Mouse (Mus musculus): ENCODE measurements at regions not wholly inside any gene's neighbourhood (a gene's known extent, or its start where the extent isn't known, plus 50 kb on each side); places are given as distances from the start of the nearest gene placed in this dataset.

DNA sequence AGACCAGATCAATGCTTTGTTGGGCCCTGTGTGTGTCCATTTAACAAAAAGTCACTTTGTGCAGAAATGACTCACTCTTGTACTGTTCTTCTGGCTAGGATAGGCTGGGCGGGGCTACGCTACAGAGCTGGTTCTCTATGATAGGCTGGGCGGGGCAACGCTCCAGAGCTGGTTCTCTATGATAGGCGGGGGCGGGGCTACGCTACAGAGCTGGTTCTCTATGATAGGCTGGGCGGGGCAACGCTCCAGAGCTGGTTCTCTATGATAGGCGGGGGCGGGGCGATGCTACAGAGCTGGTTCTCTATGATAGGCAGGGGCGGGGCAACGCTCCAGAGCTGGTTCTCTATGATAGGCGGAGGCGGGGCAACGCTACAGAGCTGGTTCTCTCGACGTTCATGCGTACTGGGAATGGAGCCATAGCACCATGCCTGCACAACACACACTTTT, 80.6 kb upstream of the Ipo5 start:
- peak; percentile 21 for DNase-seq (ENCODE audit: low read depth, low spot score)

DNA sequence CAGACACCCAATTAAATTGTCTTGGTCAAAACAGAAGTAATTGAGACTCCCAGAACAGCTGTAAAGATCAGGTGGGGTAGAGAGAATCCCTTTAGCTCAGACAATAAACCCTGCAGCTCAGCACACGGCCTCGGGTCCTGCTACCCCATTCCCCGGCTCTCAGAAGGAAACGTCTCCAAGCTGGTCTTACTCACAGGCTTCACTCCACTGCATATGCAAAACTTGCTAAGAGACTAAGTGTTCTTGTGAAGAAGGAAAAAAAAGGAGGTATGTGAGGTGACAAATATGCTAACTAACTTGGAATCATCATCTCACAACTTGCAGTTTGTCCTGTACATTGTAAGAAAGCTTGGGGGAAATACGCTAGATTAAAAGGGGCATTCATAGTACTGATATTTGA, 79.6 kb upstream of the Ipo5 start:
- DNase-seq (ENCODE audit: low read depth, low spot score) = no peak

DNA sequence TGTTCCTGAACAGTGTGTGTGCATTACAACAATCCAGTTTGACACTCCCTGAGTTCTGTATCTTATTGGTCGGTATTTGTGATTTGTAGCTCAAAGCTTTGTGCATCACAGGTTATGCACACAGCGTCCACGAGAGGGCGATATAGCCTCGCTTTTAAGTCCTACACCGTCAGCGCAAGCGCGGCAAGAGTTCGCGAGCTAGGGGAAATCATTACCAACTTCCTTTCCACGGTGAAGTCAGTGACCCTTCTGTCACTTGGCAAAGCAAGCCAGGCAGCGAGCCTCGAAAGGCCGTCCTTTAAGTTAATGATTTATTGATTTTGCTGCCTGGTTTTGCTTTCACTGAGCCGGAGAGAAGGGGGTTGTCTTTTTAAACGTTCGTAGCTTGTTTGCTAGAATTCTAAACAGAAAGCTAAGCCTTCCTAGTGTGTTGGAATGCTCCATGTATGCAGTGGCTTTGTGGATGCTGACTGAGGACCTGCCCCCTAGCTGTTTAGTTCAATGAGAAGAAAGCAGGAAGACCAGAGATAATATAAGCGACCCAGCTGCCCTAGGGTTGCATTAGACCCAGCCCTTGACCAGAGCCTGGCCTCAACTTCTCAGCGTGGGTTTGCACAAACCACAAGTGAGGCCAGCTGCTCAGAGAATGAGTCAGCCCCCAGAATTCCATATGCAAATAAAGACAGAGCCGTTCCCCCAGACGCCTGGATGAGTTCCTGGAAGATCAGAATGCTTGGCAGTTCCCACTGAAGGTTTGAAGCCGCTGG, 79.0 kb upstream of the Ipo5 start:
- DNase-seq (ENCODE audit: low read depth, low spot score) = peak; percentile 94

DNA sequence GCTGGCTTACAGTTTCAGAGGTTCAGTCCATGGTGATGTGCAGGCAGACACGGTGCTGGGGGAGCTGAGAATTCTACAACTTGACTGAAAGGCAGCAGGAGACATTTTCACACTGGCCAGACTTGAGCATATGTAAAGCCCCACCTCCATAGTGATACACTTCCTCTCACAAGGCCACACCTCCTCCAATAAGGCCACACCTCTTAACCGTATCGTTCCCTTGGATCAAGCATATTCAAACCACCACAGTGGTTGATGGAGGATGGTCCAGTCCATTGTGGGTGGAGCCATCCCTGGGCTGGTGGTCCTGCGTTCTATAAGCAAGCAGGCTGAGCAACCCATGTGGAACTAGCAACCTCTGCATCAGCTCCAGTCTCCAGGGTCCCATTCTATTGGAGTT, 76.2 kb upstream of the Ipo5 start:
- no peak for DNase-seq (ENCODE audit: low read depth, low spot score)

DNA sequence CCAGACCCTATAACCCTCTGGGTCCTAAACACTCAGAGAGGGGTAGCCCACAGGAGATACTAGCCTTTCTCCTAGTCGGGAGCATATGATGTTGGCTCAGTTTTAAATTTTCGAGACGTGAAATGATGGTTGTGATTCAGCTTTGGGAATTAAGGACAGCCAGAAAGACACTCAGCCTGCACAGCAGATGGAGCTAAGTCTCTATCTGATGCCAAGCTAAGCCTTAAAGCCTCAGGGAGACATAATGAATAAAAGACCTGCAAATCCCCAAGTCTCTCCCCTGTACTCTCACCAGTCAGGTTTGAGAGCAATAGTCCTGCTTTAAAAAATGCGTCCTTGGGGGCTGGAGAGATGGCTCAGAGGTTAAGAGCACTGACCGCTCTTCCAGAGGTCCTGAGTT, 75.3 kb upstream of the Ipo5 start:
- DNase-seq (ENCODE audit: low read depth, low spot score) = no peak

DNA sequence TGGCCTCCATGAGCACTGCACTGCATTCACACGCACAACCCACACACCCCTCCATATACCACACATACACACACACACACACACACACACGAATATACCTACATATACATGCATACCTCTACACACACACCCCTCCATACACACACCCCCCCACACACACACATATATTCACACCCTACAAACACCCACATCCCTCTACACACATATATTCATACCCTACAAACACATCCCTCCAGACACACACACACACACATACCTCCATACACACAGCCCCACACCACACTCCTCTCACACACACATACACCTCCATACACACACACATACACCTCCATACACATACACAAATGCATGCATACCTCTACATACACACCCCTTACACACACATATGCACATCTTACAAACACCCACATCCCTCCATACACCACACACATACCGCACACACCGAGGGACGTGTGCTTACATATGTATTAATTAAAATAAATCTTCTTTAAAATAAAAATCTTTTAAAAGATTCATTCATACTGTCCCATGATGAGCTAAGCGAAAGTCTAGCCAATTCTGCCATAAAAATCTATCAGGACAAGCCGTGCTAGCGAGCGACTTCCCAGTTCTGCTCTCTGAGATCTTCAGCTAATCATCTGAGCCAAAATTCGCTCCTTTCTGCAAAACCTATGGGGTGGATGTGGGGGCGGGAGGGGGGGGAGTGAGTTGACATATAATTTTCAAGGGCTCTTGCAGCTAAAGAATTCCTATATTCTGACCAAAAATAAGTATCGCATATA, 74.3 kb upstream of the Ipo5 start:
- DNase-seq (ENCODE audit: low read depth, low spot score) = no peak

DNA sequence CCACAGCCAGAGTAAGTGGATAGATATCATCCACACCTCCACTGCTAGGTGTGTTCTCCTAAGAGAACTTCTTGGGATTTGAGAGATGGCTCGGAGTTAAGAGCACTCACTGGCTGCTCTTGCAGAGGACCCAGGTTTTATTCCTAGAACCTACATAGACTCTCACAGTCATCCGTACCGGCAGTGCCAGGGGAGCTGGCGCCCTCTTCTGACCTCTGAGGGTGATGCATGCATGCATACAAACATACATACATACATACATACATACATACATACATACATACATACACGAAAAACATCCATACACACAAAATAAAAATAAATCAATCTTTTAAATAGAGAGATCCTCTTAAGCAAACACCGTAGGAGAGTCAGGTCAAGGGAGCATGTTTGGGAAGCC, 70.1 kb upstream of the Ipo5 start:
- DNase-seq (ENCODE audit: low read depth, low spot score) = no peak

DNA sequence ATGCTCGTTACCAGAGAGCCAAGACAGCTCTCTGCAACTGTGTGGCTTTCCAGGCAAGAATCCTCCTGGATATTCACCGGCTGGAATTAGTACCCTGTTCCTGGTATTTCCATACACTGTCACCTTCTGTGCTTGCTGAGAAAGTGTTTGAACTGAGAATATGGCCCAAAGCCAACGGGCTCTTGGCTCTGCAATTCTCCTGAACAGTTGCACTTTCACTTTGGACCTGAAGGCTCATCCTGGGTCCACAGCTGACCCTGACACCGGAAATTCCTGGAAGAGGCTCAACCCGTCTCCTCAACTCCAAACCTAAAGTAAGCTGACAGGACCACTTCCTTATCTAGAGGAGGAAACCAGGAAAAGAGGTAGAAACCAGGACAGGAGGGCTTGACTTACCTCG, 69.7 kb upstream of the Ipo5 start:
- peak; percentile 46 for DNase-seq (ENCODE audit: low read depth, low spot score)

DNA sequence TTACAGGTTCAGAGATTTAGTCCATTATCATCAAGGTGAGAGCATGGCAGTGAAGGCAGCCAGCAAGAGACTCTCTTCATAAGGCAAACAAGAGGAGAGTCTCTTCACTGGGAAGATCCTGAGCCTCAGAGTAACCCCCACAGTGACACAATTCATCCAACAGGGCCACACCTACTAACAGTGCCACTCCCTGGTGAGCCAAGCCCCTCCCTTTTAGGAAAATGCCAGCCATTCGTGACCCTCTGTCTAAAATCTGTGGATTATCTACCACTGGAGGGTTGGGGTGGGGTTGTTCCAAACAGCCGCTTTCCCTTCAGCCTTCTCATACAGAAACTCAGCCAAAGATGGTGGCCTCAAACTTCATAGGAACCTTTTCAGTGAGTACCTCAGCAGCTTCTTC, 65.9 kb upstream of the Ipo5 start:
- DNase-seq (ENCODE audit: low read depth, low spot score) = no peak

DNA sequence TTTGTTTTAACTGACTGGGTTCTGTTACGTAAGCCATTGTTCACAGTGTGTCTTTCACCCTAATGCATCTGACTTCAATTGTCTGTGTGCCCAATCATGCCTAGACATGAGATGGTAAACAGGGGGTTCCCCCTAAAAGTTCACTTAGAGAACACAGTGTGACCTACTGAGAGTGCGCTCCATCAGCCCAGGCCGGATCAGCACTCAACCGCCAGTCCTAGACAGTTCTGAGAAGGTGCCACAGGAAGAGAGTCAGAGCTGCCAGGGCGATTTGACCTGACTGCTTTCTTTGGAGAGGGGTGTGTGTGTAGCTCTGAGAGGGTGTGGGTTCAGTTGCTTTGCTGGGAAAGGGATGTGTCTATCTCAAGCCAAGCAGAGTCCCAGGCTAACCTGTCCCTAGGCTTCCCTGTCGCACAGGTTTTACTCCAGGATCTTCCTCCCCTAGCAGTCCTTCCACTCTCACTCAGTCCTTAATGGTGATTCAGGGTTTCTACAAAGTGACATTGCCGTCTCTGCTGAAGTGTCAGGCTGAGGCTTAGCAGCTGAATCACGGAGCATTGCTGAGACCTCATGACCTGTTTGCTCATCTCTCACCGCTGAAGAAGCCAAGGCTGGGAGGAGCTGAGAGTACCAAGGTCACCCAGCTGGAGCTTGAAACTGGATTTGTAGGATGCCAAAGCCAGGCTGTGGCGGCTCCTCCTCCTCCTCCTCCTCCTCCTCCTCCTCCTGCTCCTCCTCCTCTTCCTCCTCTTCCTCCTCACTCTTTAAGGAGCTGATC, 64.8 kb upstream of the Ipo5 start:
- DNase-seq (ENCODE audit: low read depth, low spot score) = peak; percentile 75

DNA sequence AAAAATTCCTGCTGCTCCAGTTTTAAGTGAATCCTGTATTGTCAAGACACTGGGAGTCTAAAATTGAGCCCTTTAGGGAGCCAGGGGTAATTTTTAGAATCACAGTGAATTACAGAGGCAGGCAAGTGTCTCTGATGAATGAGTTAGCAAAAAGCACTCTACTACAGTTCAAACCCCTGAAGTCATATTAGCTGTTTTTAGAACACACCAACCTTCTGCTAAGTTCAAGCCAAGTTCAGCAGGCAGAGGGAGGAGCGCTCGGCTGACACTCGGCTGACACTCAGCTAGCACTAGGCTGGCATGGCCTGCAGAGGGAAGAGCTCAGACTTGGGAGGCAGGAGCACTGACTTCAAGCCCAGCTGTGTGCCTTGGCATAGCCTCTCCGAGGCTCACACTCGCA, 64.0 kb upstream of the Ipo5 start:
- peak; percentile 63 for DNase-seq (ENCODE audit: low read depth, low spot score)

DNA sequence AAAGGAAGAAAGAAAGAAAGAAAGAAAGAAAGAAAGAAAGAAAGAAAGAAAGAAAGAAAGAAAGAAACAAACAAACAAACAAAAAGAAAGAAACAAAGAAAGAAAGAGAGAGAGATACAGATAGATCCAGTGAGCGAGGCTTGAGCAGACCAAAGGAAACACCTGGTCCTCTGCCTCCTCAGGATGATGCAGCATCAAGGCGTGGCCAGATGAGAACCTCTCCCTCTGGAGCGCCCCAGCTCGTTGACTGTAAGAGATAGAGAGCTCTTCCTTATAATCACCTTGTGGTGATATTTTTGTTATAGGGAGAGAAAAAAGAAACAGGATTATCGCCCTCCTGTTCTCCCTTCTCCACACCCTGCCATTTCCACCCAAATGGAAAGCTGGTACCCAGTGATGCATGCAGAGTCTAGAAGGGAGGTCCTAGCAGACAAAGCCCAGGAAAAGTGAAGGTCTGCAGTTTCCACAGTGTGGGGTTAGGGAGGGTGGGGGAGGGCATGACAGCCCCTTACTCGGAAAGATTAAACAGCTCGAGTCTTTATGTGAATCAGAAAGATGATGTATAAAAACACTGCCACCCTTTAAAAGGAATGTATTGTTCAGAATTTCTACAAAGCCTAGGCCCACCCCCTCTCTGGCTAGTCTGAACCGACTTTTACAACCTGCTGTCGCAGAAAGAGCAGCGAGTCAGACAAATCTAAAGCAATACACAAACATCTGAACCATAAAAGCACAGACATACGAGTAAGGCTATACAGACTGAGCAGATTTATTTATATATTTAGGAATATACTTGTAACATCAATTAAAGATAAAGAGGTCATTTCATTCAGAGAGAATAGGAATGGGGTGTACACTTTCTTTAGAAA, 62.7 kb upstream of the Ipo5 start:
- DNase-seq (ENCODE audit: low read depth, low spot score) = no peak

DNA sequence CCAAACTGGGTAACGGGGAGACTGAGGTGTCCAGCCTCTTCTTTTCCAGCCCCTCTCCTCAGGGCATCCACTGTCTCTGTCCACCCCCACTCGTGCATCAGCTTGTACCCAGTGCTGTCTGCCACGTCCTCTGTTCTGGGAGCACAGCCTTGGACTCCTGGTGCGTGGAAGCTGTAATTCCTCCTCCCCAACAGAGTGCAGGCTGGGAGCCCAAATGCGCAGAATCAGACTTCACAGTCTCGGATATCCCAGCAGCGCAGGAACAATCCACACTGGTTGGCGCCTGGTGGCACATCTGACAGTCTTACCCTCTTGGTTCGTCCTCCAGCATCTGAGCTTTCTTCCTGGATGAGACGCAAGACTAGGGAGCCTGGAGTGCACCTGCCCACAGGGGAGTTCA, 61.9 kb upstream of the Ipo5 start:
- no peak for DNase-seq (ENCODE audit: low read depth, low spot score)

DNA sequence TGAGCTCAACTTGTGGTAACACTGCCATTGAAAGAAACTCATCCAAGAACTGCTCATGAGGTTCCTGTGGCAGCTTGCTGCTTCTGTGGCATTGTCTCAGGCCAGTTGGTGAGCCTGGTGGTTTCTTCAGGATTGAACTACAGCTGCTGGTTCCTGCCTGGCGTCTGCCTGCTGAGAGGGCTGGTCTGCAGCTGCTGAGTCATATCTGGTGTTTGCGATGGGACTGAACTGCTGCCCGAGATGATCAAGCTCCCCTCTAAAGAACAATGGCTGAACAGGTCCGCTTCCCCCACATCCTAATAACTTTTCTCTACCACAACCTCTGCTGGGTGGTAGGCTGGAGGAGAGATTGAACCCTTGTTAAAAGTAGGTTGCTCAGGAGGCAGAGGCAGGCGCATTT, 57.4 kb upstream of the Ipo5 start:
- no peak for DNase-seq (ENCODE audit: low read depth, low spot score)

DNA sequence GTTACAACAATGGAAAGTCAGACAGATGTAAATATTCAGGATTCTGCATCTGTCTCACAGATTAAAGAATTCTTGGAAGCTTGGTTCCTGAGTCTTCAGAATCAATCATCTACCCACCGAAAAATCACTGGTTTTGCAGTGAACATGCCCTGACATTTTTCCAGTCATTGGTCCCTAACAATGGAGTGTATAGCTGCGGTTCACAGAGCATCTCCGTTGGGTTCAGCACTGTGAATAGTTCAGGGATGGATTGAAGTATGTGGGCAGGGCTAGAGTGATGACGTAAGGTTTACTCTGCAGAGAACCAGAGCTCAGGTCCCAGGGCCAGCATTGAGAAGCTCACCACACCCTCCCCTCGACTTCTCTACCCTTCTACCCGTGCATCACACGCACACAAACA, 56.5 kb upstream of the Ipo5 start:
- no peak for DNase-seq (ENCODE audit: low read depth, low spot score)

DNA sequence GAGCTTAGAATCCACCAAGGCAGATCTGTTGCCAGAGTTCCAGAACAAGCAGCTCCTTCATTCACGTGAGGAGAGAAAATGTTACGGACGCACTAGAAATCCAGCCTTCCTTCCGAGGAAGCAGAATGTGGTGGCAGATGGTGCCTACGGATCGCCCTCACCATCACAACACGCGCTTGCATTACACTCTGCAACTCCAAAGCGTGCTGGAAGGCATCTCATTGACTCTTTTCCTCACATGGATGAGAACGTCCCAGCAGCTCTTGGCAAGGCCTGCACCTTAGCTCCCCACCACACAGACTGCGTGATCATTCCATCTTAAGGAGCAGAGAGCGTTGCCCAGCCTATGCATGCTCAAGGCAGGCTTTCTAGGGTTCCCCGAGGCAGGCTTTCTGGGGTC, 55.8 kb upstream of the Ipo5 start:
- DNase-seq (ENCODE audit: low read depth, low spot score) = no peak

Data from skeletal muscle tissue, adult 2 months (tissue).